Mouse (Mus musculus): ENCODE results near the gene Snap91. TPM values are rescaled to one million over a fixed set of nuclear protein-coding genes. Genes with fewer than 3 reads are reported as not detected.
A peak's percentile ranks its signal among the peaks of the same experiment; 100 is the strongest.

Gene Snap91
- polyA plus RNA-seq, 1 experiment from 2014 or later: 18.9 TPM

- H3K4me2 ChIP-seq (replicated peaks; ENCODE audit: low read depth, low read length): no peak overlapping the region
- no peaks in the 10 kb centered on the region for H3K27me3 ChIP-seq (ENCODE audit: control insufficient read depth, insufficient read depth, low read length)
- no peak for ATAC-seq (ENCODE audit: low FRiP score, low TSS enrichment)
- no peak overlapping the region for H3K9ac ChIP-seq (ENCODE audit: low read depth, low read length)
- H3K4me3 ChIP-seq (ENCODE audit: low read length): no peak overlapping the region
- H3K9me3 ChIP-seq (ENCODE audit: control insufficient read depth, low read length): no peaks in the 10 kb centered on the region
- WGBS: 94% methylated on average over 6 of the region's 6 CpGs
- no peaks in the 10 kb centered on the region for H3K36me3 ChIP-seq (ENCODE audit: control insufficient read depth, insufficient read depth, low read length)
- H3K4me1 ChIP-seq (ENCODE audit: control insufficient read depth, insufficient read depth, low read length): no peaks in the 10 kb centered on the region
- no peak overlapping the region for H3K27ac ChIP-seq (ENCODE audit: low read depth, low read length)
Measured at GRCm38 (mm10) chr9:86775374-86775773, 105.1 kb downstream of the Snap91 start.

GRCm38 (mm10) chr9:86773996-86774395, 106.5 kb downstream of the Snap91 start:
- no peaks in the 10 kb centered on the region for H3K27me3 ChIP-seq (ENCODE audit: control insufficient read depth, insufficient read depth, low read length)
- 84% methylated on average over 8 of the region's 8 CpGs for WGBS

GRCm38 (mm10) chr9:86772897-86773296, 107.6 kb downstream of the Snap91 start:
- Histone ChIP-seq H3K27ac (ENCODE audit: low read depth, low read length) (no peak overlapping the region), H3K4me2 (replicated peaks; ENCODE audit: low read depth, low read length) (no peak overlapping the region), H3K9ac (ENCODE audit: low read depth, low read length) (no peak overlapping the region), H3K4me1 (ENCODE audit: control insufficient read depth, insufficient read depth, low read length) (no peaks in the 10 kb centered on the region), H3K27me3 (ENCODE audit: control insufficient read depth, insufficient read depth, low read length) (no peaks in the 10 kb centered on the region), H3K36me3 (ENCODE audit: control insufficient read depth, insufficient read depth, low read length) (no peaks in the 10 kb centered on the region), H3K9me3 (ENCODE audit: control insufficient read depth, low read length) (no peaks in the 10 kb centered on the region), H3K4me3 (ENCODE audit: low read length) (no peak overlapping the region)
- WGBS: 50% methylated on average over 3 of the region's 3 CpGs
- no peak for ATAC-seq (ENCODE audit: low FRiP score, low TSS enrichment)

More at GRCm38 (mm10) chr9:86773996-86774395, 106.5 kb downstream of the Snap91 start:
- H3K4me1 ChIP-seq (ENCODE audit: control insufficient read depth, insufficient read depth, low read length): no peaks in the 10 kb centered on the region
- ATAC-seq (ENCODE audit: low FRiP score, low TSS enrichment): no peak
- H3K9ac ChIP-seq (ENCODE audit: low read depth, low read length): no peak overlapping the region
- H3K27ac ChIP-seq (ENCODE audit: low read depth, low read length): no peak overlapping the region
- H3K9me3 ChIP-seq (ENCODE audit: control insufficient read depth, low read length): no peaks in the 10 kb centered on the region
- no peak overlapping the region for H3K4me2 ChIP-seq (replicated peaks; ENCODE audit: low read depth, low read length)
- H3K36me3 ChIP-seq (ENCODE audit: control insufficient read depth, insufficient read depth, low read length): no peaks in the 10 kb centered on the region
- no peak overlapping the region for H3K4me3 ChIP-seq (ENCODE audit: low read length)

- Histone ChIP-seq H3K9me3 (ENCODE audit: control insufficient read depth, low read length) (no peaks in the 10 kb centered on the region), H3K36me3 (ENCODE audit: control insufficient read depth, insufficient read depth, low read length) (no peaks in the 10 kb centered on the region), H3K27me3 (ENCODE audit: control insufficient read depth, insufficient read depth, low read length) (no peaks in the 10 kb centered on the region), H3K9ac (ENCODE audit: low read depth, low read length) (no peak overlapping the region), H3K4me2 (replicated peaks; ENCODE audit: low read depth, low read length) (no peak overlapping the region), H3K27ac (ENCODE audit: low read depth, low read length) (no peak overlapping the region), H3K4me1 (ENCODE audit: control insufficient read depth, insufficient read depth, low read length) (no peaks in the 10 kb centered on the region), H3K4me3 (ENCODE audit: low read length) (no peak overlapping the region)
- ATAC-seq (ENCODE audit: low FRiP score, low TSS enrichment): no peak
- WGBS: 86% methylated on average over 10 of the region's 10 CpGs
Measured at GRCm38 (mm10) chr9:86766991-86767390, 113.5 kb downstream of the Snap91 start.

- no peak for ATAC-seq (ENCODE audit: low FRiP score, low TSS enrichment)
- Histone ChIP-seq H3K27me3 (ENCODE audit: control insufficient read depth, insufficient read depth, low read length) (no peaks in the 10 kb centered on the region), H3K4me1 (ENCODE audit: control insufficient read depth, insufficient read depth, low read length) (no peaks in the 10 kb centered on the region), H3K4me2 (replicated peaks; ENCODE audit: low read depth, low read length) (no peak overlapping the region), H3K9me3 (ENCODE audit: control insufficient read depth, low read length) (no peaks in the 10 kb centered on the region), H3K27ac (ENCODE audit: low read depth, low read length) (no peak overlapping the region), H3K4me3 (ENCODE audit: low read length) (no peak overlapping the region), H3K9ac (ENCODE audit: low read depth, low read length) (no peak overlapping the region), H3K36me3 (ENCODE audit: control insufficient read depth, insufficient read depth, low read length) (no peaks in the 10 kb centered on the region)
- 68% methylated on average over 2 of the region's 2 CpGs for WGBS
Measured at GRCm38 (mm10) chr9:86764002-86764401, 116.5 kb downstream of the Snap91 start.

- WGBS: 53% methylated on average over 8 of the region's 8 CpGs
- H3K27me3 ChIP-seq (ENCODE audit: control insufficient read depth, insufficient read depth, low read length): no peaks in the 10 kb centered on the region
- H3K36me3 ChIP-seq (ENCODE audit: control insufficient read depth, insufficient read depth, low read length): no peaks in the 10 kb centered on the region
- no peak overlapping the region for H3K4me2 ChIP-seq (replicated peaks; ENCODE audit: low read depth, low read length)
- no peaks in the 10 kb centered on the region for H3K9me3 ChIP-seq (ENCODE audit: control insufficient read depth, low read length)
- no peak overlapping the region for H3K4me3 ChIP-seq (ENCODE audit: low read length)
- no peak overlapping the region for H3K27ac ChIP-seq (ENCODE audit: low read depth, low read length)
- H3K9ac ChIP-seq (ENCODE audit: low read depth, low read length): no peak overlapping the region
- H3K4me1 ChIP-seq (ENCODE audit: control insufficient read depth, insufficient read depth, low read length): no peaks in the 10 kb centered on the region
- 0 out of 2 replicates have a peak, but pooled peaks have one; percentile 28 for ATAC-seq (ENCODE audit: low FRiP score, low TSS enrichment)
Measured at GRCm38 (mm10) chr9:86762477-86763376, 117.7 kb downstream of the Snap91 start.

GRCm38 (mm10) chr9:86745926-86746581, 134.4 kb downstream of the Snap91 start:
- no peak overlapping the region for H3K9ac ChIP-seq (ENCODE audit: low read depth, low read length)
- no peak overlapping the region for H3K4me3 ChIP-seq (ENCODE audit: low read length)
- ATAC-seq (ENCODE audit: low FRiP score, low TSS enrichment): peak; percentile 71; the same call in 1 of the 2 replicates
- no peak overlapping the region for H3K4me2 ChIP-seq (replicated peaks; ENCODE audit: low read depth, low read length)
- WGBS: 38% methylated on average over 13 of the region's 13 CpGs
- H3K27ac ChIP-seq (ENCODE audit: low read depth, low read length): no peak overlapping the region
- no peaks in the 10 kb centered on the region for H3K36me3 ChIP-seq (ENCODE audit: control insufficient read depth, insufficient read depth, low read length)
- H3K27me3 ChIP-seq (ENCODE audit: control insufficient read depth, insufficient read depth, low read length): 0 out of 2 replicates have a peak, but pooled peaks cover 3% of the 10 kb centered on the region
- no peaks in the 10 kb centered on the region for H3K9me3 ChIP-seq (ENCODE audit: control insufficient read depth, low read length)
- H3K4me1 ChIP-seq (ENCODE audit: control insufficient read depth, insufficient read depth, low read length): no peaks in the 10 kb centered on the region

- 0 out of 2 replicates have a peak, but pooled peaks cover 3% of the 10 kb centered on the region for H3K27me3 ChIP-seq (ENCODE audit: control insufficient read depth, insufficient read depth, low read length)
- H3K27ac ChIP-seq (ENCODE audit: low read depth, low read length): no peak overlapping the region
- H3K36me3 ChIP-seq (ENCODE audit: control insufficient read depth, insufficient read depth, low read length): no peaks in the 10 kb centered on the region
- H3K9ac ChIP-seq (ENCODE audit: low read depth, low read length): no peak overlapping the region
- H3K4me2 ChIP-seq (replicated peaks; ENCODE audit: low read depth, low read length): peak overlapping the region; percentile 54
- ATAC-seq (ENCODE audit: low FRiP score, low TSS enrichment): no peak
- no peak overlapping the region; the same call in 1 of the 2 replicates for H3K4me3 ChIP-seq (ENCODE audit: low read length)
- H3K9me3 ChIP-seq (ENCODE audit: control insufficient read depth, low read length): no peaks in the 10 kb centered on the region
- no peaks in the 10 kb centered on the region for H3K4me1 ChIP-seq (ENCODE audit: control insufficient read depth, insufficient read depth, low read length)
- WGBS: 39% methylated on average over 5 of the region's 5 CpGs
Measured at GRCm38 (mm10) chr9:86744041-86744440, 136.4 kb downstream of the Snap91 start.
